Mouse (Mus musculus): ENCODE measurements around the gene E330014E10Rik.
A peak's percentile ranks its signal among the peaks of the same experiment; 100 is the strongest.
"Not testable (repeated sequence)": the region's sequence is repeated elsewhere in the genome, so short reads cannot be mapped to it uniquely, and the experiment has no call there.

E330014E10Rik gene

DNA sequence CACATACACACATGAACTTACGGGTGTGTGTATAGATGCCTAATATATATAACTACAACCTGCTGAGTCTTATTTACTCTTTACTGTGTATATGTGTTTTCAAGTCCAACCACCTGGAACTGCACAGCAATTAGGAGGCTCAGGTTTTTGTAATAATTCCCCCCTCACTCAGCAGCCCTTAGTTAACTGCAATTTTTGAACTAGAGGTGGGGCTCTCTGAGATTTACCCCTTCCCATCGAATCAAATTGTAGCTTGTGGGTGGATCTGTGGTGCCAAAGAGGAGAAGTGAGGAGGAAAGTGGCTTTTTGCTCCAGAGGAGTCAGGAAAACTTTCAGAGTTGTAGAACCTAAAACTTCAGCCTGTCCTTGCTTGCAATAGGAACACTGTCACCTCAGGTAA, at the start of gene E330014E10Rik:
Gene E330014E10Rik (plus strand): TSS at position 301 of the 400 bp plus-strand sequence.
- not testable (repeated sequence) for DNase-seq

DNA sequence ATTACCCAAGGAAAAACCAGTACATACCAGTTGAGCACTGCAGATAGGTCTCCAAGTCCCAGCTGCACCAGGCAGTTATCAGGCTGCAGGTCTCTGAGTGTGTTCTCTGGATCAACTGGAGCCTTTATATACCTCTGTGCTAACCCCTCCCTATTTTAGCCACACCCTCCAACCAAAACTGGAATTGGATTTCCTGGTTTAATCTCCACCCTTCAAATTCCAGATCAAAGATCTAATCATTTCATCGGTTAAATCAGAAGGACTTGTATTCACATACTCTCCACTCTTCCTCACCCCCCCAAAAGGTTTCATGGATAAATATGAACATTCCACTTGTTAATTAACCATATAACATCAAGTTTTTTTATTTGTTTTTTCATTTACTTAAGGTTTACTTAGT, 39.7 kb upstream of the E330014E10Rik start, which contains the start of gene Gm7978:
Gene Gm7978 (minus strand): TSS at position 101 of the 400 bp plus-strand sequence.
- DNase-seq, result not testable (repeated sequence)

DNA sequence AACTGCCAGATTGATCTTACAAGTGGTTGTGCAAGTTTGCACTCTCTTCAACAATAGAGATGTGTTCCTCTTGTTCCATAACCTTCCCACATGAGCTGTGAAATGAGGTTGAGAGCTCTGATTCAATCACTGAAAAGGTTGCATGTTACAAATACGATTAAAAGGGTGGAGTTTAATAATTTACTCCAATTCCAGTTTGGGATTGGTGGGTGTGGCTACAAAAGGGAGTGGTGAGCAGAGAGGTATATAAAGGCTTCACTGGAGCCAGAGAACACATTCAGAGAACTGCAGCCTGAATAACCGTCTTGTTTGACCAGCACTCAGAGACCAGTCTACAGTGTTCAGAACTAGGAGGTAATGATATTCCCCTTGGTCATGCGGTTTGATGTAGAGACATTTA, 34.1 kb upstream of the E330014E10Rik start, which contains the start of gene Gm7982:
Gene Gm7982 (plus strand): TSS at position 301 of the 400 bp plus-strand sequence.
- not testable (repeated sequence) for DNase-seq

DNA sequence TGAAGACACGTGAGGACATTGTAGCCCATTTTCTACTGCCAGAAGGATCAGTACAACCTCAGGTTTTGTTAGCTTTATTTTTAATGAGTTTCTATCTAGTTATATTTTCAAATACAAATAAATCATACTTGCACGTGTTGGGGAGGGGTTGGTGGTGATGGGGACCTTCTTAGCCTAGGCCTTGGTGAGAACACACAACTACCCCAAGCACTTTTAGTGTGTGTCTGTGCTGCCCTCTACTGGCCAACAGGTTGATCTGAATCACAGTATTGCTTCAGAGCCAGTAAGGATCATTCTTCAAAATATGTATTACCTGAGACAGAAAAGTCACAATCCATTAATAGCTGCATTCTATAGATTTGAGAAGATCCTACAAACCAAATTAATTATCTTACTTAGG, 35.1 kb downstream of the E330014E10Rik start:
- DNase-seq, result peak; percentile 34

DNA sequence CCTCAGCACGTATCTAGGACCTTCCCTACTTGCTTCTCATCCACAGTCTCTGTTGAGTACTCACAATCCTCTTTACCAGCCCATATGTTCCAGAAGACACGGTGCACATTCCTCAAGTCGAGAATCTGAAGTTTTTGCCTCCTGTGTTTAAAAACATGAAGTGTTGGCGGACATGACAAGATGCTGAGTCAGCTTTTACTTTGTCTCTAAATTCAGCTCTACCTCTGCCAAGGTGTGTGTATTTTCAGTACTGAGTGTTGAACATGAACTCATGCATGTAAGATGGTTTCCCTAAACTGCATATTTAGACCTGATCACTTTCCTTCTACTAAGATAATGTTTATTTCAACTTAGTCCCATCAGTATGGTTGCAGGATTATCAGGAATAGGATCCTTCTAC, 60.8 kb downstream of the E330014E10Rik start:
- DNase-seq, result no peak

DNA sequence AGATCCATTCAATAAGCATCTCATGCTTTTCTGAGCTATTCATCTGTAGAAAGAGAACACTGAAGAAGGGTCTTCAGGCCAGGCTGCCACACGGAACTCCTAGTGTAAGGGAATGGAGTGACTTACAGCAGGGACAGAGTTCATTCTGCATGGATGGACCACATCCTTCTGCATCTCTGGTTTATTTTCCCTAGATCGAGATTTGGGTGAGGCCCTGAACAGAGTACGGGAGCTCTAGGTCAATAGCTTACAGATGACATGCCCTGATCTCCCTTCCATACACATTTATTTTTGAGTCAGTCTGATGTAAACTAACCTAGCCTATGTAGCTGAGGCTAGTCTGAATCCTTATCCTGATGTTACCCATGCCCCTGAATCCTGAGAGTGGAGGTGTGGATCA, 78.2 kb downstream of the E330014E10Rik start:
- DNase-seq, result no peak

Data from kidney, adult 18-20 months (tissue).